Mouse (Mus musculus) liver, postnatal 0 days (tissue): ENCODE data around the gene Cacng2.

Experiments
- CTCF ChIP-seq: sonication (generic); IDR thresholded peaks from 2 replicates; pipeline ENCODE4 v1.5.1; 2016; ENCODE audit warnings: antibody characterized with exemption, low read depth
- EP300 ChIP-seq: IDR thresholded peaks from 2 replicates; pipeline ENCODE4 v1.6.1; 2016; ENCODE audit warnings: antibody characterized with exemption, low read depth, mild to moderate bottlenecking

DNA sequence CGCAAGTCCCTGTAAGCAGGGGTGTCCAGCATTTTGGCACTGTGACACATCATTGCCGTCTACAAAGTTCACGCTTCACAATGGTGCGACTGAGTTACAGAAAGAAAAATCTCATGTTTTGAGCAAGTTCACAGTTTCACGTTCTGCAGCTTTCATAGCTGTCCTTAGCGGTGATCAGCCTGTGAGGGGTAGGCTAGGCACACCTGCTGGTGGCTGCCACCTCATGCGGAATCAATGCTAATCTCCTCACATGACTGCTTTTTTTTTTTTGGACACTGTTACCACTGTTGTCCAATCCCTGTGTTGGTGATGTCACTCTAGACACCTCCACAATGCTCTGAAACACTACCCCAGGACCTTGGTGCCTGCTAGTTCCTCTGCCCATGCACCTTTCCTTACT is 46.7 kb downstream of the Cacng2 start:
- TF ChIP-seq CTCF (no peak), EP300 (no peak)
